ENCODE assay signal across 27 mouse cellular contexts in genomic region chr11:75289120-75289519, GRCm38 (mm10). TPM values are rescaled to one million over a fixed set of nuclear protein-coding genes. Genes with fewer than 3 reads are reported as not detected.
DNase-seq lines count a peak whose midpoint lies in the region; ATAC-seq and TF ChIP-seq lines count a peak whose summit lies in the region.
"Had no signal": no experiment of that assay in that cellular context is flagged by ENCODE, and none has a peak within 500 bp of the region (broad histone marks: within the 10 kb centered on the region; RNA-seq: fewer than 3 reads in every experiment).

No protein-coding gene starts in this region.

- peaks cover 40 to 64% of the 10 kb centered on the region in 2 experiments for H3K4me1 ChIP-seq in heart, embryonic 14.5 days (ENCODE audit: control insufficient read depth in 2 of 2, insufficient read depth in 2 of 2, low read length in 2 of 2)
- H3K4me1 ChIP-seq in liver, adult 2 months (ENCODE audit: control insufficient read depth, insufficient read depth, low read length), result peaks cover 6% of the 10 kb centered on the region
- H3K4me1 ChIP-seq in liver, embryonic 11.5 days (replicated peaks; ENCODE audit: control insufficient read depth, insufficient read depth, low read length), result 0 out of 2 replicates have a peak, but pooled peaks cover 3% of the 10 kb centered on the region

- peak overlapping the region; percentile 19; the same call in 1 of the 2 replicates for H3K9ac ChIP-seq in heart, embryonic 14.5 days (ENCODE audit: low read length)
- no peak overlapping the region for H3K9ac ChIP-seq in liver, adult 2 months (ENCODE audit: low read depth, low read length)
- H3K9ac ChIP-seq in liver, embryonic 11.5 days (ENCODE audit: low read depth, low read length), result no peak overlapping the region
- H3K9ac ChIP-seq: embryonic facial prominence, embryonic 12.5 days; forebrain, embryonic 15.5 days; intestine, embryonic 15.5 days; limb, embryonic 12.5 days; liver, embryonic 13.5 days; midbrain, embryonic 12.5 days; neural tube, embryonic 15.5 days; stomach, embryonic 15.5 days had no signal

- H3K9me3 ChIP-seq in heart, embryonic 14.5 days (ENCODE audit: control insufficient read depth, low read length), result no peaks in the 10 kb centered on the region
- no peaks in the 10 kb centered on the region for H3K9me3 ChIP-seq in liver, embryonic 11.5 days (ENCODE audit: control insufficient read depth, low read length)
- H3K9me3 ChIP-seq: embryonic facial prominence, embryonic 12.5 days; forebrain, embryonic 15.5 days; hindbrain, embryonic 10.5 days; intestine, embryonic 15.5 days; limb, embryonic 12.5 days; liver, embryonic 13.5 days; midbrain, embryonic 12.5 days; neural tube, embryonic 15.5 days; stomach, embryonic 15.5 days had no signal

- no peaks in the 10 kb centered on the region for H3K79me2 ChIP-seq in liver, adult 2 months (ENCODE audit: control insufficient read depth, insufficient read depth, low read length)

- no peak for ATAC-seq in heart, embryonic 14.5 days (ENCODE audit: insufficient number of reproducible peaks, insufficient read depth, low FRiP score, low read depth)
- no peak for ATAC-seq in liver, embryonic 11.5 days (replicated peaks; ENCODE audit: low FRiP score)
- ATAC-seq in megakaryocyte, adult 5-6 weeks (ENCODE audit: poor library complexity, severe bottlenecking), result no peak
- ATAC-seq: activated CD4-positive, CD25-positive, alpha-beta regulatory T cell, adult 4 months; forebrain, embryonic 15.5 days; hindbrain, embryonic 16.5 days; intestine, embryonic 15.5 days had no signal

- H3K27ac ChIP-seq in heart, embryonic 14.5 days (replicated peaks in 1 of 2; ENCODE audit: control insufficient read depth in 1 of 2, insufficient read depth in 1 of 2, low read depth in 2 of 2, low read length in 2 of 2), result peak overlapping the region; percentile 86 to 87; a peak in 3 of 4 replicates
- no peak overlapping the region for H3K27ac ChIP-seq in liver, adult 2 months (replicated peaks; ENCODE audit: insufficient read depth, low read depth, low read length)
- no peak overlapping the region for H3K27ac ChIP-seq in liver, embryonic 11.5 days (ENCODE audit: low read depth, low read length)
- H3K27ac ChIP-seq: embryonic facial prominence, embryonic 12.5 days; forebrain, embryonic 15.5 days; hindbrain, embryonic 10.5 days; intestine, embryonic 15.5 days; limb, embryonic 12.5 days; liver, embryonic 13.5 days; midbrain, embryonic 12.5 days; neural tube, embryonic 15.5 days; stomach, embryonic 15.5 days had no signal

- TF ChIP-seq POLR2A in liver, adult 2 months (IDR thresholded peaks at IDR 0.05; ENCODE audit: extremely low read depth, insufficient read depth, low read length), result no peak

- no peak overlapping the region for H3K4me2 ChIP-seq in heart, embryonic 14.5 days (ENCODE audit: low read length)
- no peak overlapping the region for H3K4me2 ChIP-seq in liver, embryonic 11.5 days
- H3K4me2 ChIP-seq: embryonic facial prominence, embryonic 12.5 days; forebrain, embryonic 15.5 days; intestine, embryonic 15.5 days; limb, embryonic 12.5 days; liver, embryonic 13.5 days; midbrain, embryonic 12.5 days; neural tube, embryonic 15.5 days; stomach, embryonic 15.5 days had no signal

- DNase-seq in heart, adult 9 months (ENCODE audit: low spot score in 2 of 2), result no peak
- DNase-seq in kidney, adult 8-10 months, result peak; percentile 46 to 55
- DNase-seq in kidney, postnatal 14 days, result no peak
- peak; percentile 89 for DNase-seq in liver, adult 2 months (ENCODE audit: extremely low read depth, low read depth, low spot score)
- no peak for DNase-seq in liver, embryonic 11.5 days (ENCODE audit: low spot score)
- DNase-seq: adrenal gland, adult 8-10 months; cerebellum, adult 11-12 months; cerebellum, postnatal 14 days; gastrocnemius, postnatal 10 days; liver, embryonic 13.5 days; lung, adult 2 months; lung, postnatal 14 days; right cerebral cortex, adult 18-20 months; right cerebral cortex, postnatal 4 days; thymus, postnatal 25 days had no signal

- H3K27me3 ChIP-seq in heart, embryonic 14.5 days (ENCODE audit: control insufficient read depth, insufficient read depth, low read length), result no peaks in the 10 kb centered on the region
- no peaks in the 10 kb centered on the region for H3K27me3 ChIP-seq in liver, adult 2 months (ENCODE audit: control insufficient read depth, insufficient read depth, low read length)
- H3K27me3 ChIP-seq in liver, embryonic 11.5 days (replicated peaks; ENCODE audit: control insufficient read depth, insufficient read depth, low read length), result peaks cover 12% of the 10 kb centered on the region
- H3K27me3 ChIP-seq: stomach, embryonic 15.5 days had no signal

- H3K36me3 ChIP-seq in heart, embryonic 14.5 days (ENCODE audit: control insufficient read depth, insufficient read depth, low read length), result no peaks in the 10 kb centered on the region
- no peaks in the 10 kb centered on the region for H3K36me3 ChIP-seq in liver, adult 2 months (ENCODE audit: control insufficient read depth, insufficient read depth, low read length)
- H3K36me3 ChIP-seq in liver, embryonic 11.5 days (ENCODE audit: control insufficient read depth, insufficient read depth, low read length), result no peaks in the 10 kb centered on the region
- H3K36me3 ChIP-seq: embryonic facial prominence, embryonic 12.5 days; forebrain, embryonic 15.5 days; hindbrain, embryonic 10.5 days; intestine, embryonic 15.5 days; limb, embryonic 12.5 days; liver, embryonic 13.5 days; midbrain, embryonic 12.5 days; neural tube, embryonic 15.5 days; stomach, embryonic 15.5 days had no signal

- TF ChIP-seq CTCF in liver, adult 2 months (IDR thresholded peaks at IDR 0.05; ENCODE audit: low read depth, low read length), result no peak

- 69% methylated on average over 2 of the region's 2 CpGs for WGBS in heart, embryonic 14.5 days
- WGBS in liver, adult 2 months, result 25% methylated on average over 2 of the region's 2 CpGs
- WGBS in liver, embryonic 11.5 days, result 54% methylated on average over 2 of the region's 2 CpGs

- H3K4me3 ChIP-seq in heart, embryonic 14.5 days (ENCODE audit: control insufficient read depth in 1 of 2, insufficient read depth in 1 of 2, low read depth in 1 of 2, low read length in 2 of 2), result no peak overlapping the region
- no peak overlapping the region for H3K4me3 ChIP-seq in liver, adult 2 months (ENCODE audit: insufficient read depth, low read depth, low read length)
- H3K4me3 ChIP-seq in liver, embryonic 11.5 days (ENCODE audit: low read depth, low read length), result no peak overlapping the region
- H3K4me3 ChIP-seq: embryonic facial prominence, embryonic 12.5 days; forebrain, embryonic 15.5 days; hindbrain, embryonic 10.5 days; intestine, embryonic 15.5 days; limb, embryonic 12.5 days; liver, embryonic 13.5 days; midbrain, embryonic 12.5 days; neural tube, embryonic 15.5 days; stomach, embryonic 15.5 days had no signal

RNA-seq across cellular contexts. Expression of gene Rpa1, which starts 59.0 kb away (rescaled TPM):
- polyA plus RNA-seq in heart, embryonic 14.5 days (2014; fragmentation: Nextera tagmentation; extraction: Ambion mirVana), result 82.8 and 87.4 TPM in 2 replicates
- total RNA-seq in liver, adult 2 months (2014; rRNA removed), result 19.9 and 21.4 TPM in 2 replicates
- 10.3 and 10.5 TPM in 2 replicates for polyA plus RNA-seq in liver, adult 2 months (2012; rRNA removed)
- 149 and 154 TPM in 2 replicates for polyA plus RNA-seq in liver, embryonic 11.5 days (2014; fragmentation: Nextera tagmentation; extraction: Ambion mirVana)
- total RNA-seq in megakaryocyte, adult 5-6 weeks (2015), result 37.2 and 37.6 TPM in 2 replicates
- 126 and 129 TPM in 2 replicates for total RNA-seq in megakaryocyte, adult 5-6 weeks (2017)

RNA-seq across cellular contexts. Expression of gene Smyd4, which starts 59.1 kb away (rescaled TPM):
- 13.8 and 15.2 TPM in 2 replicates for polyA plus RNA-seq in heart, embryonic 14.5 days (2014; fragmentation: Nextera tagmentation; extraction: Ambion mirVana)
- 1.8 and 2.5 TPM in 2 replicates for total RNA-seq in liver, adult 2 months (2014; rRNA removed)
- polyA plus RNA-seq in liver, adult 2 months (2012; rRNA removed), result 0.93 and 1.1 TPM in 2 replicates
- 10.4 and 10.9 TPM in 2 replicates for polyA plus RNA-seq in liver, embryonic 11.5 days (2014; fragmentation: Nextera tagmentation; extraction: Ambion mirVana)
- total RNA-seq in megakaryocyte, adult 5-6 weeks (2015), result 1.9 and 4.9 TPM in 2 replicates
- total RNA-seq in megakaryocyte, adult 5-6 weeks (2017), result 6.5 and 12.7 TPM in 2 replicates

Comparison
In these comparisons a context has a peak if more than half of its experiments do, and no peak if none do; other contexts are left out.
1. DNase-seq: peak in kidney, adult 8-10 months (2 of 2) and liver, adult 2 months (single experiment); none in heart, adult 9 months (0 of 2), kidney, postnatal 14 days (single experiment) and liver, embryonic 11.5 days (single experiment).
2. H3K27ac ChIP-seq: peak in heart, embryonic 14.5 days (2 of 2); none in liver, adult 2 months (single experiment) and liver, embryonic 11.5 days (single experiment).